Mouse (Mus musculus) B cell, adult 2 months (primary cell): ENCODE data around the gene St6galnac3.

Source experiments
- DNase-seq, 2 experiments: peaks; one replicate each; pipeline ENCODE4 v3.0.0; 2022

St6galnac3 gene

DNA sequence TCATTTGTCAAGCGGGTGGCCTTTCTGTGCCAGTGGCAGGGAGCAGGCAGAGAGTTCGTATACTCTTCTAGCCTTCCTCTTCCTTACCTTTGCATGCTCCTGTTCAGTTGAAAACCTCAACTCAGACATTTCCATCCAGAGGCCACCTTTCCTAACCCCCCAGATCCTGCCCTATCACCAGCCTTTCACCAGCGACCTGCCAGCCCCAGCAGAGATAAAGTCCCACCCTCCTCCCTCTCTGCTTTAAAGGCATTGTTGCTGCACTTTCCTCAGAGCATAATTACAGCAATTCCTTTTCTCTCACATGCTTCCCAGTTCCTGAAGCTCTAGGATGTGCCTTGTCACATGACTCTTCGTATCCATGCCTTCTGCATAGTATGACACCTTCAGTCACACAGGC, 215.3 kb downstream of the St6galnac3 start:
- DNase-seq = no peak

DNA sequence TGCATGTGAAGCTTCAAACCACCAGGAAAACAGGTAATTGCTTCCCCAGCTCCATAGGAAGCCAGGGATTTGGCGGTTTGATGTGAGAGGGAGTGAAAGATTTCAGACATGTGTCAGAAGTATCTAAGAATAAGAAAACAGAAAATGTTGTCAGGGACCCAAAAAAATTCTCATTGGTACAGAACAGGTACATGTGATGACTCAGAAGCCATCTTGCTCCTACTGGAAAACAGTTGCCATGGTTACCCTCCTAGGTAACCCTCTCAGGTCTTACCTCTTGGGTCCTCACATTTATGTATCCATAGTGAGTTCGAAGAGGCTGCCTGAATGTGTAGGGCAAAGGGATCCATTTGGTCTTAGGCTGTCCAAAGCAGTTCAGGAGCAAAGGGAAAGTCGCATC, 215.9 kb downstream of the St6galnac3 start:
- DNase-seq = no peak

DNA sequence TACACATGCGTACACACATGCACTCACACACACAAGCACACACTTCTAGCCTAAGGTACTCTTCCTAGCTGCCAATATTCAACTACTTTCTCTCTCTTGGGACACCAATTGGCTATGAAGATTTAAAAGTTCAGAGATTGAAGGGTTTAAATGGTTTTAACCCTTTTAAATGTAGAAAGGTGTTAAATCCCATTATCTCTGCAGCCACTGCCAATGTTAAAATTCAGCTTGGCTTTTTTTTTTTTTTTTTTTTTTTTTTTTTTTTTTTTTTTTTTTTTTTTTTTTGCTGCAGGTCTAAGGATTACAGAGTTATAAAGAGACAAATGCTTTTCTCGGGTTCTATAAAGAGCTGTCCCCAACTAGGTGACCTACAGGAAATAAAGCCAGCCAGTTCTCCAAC, 216.4 kb downstream of the St6galnac3 start:
- no peak for DNase-seq

DNA sequence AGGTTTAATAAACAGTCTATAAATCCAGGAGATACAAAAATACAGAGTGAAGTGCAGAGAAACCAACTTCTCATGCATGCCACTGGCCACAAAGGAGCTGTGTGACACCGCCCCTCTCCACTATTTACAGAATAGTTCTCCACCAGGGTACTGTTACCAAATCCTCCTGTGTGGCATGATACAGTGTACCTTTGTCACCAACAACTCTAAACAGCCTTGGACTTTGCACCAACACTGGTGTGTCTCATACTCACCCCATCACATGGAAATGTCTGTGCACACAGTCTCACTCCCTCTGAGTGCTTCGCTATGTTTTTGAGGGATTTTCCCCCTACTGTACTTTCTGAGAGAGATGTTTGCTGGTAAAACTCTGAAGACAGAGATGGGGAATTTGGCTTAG, 217.4 kb downstream of the St6galnac3 start:
- no peak for DNase-seq

DNA sequence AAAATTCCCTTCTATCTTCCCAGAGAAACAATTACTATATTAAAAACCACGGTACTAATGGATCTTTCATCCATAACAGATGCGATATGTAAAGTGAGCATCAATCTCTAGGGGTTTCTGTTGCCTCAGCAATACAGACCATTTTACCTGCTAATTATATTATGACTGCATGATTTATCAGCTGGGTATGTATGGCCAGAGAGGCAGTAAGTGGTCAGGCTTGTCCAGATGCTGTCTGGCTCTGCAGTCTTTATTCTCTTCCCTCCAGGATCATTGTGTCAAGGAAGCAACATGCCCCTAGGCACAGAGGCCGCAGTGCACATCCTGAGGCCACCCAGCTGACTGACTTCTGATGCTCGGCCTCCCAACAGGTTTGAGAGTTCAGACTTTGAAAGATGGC, 222.5 kb downstream of the St6galnac3 start:
- no peak for DNase-seq

DNA sequence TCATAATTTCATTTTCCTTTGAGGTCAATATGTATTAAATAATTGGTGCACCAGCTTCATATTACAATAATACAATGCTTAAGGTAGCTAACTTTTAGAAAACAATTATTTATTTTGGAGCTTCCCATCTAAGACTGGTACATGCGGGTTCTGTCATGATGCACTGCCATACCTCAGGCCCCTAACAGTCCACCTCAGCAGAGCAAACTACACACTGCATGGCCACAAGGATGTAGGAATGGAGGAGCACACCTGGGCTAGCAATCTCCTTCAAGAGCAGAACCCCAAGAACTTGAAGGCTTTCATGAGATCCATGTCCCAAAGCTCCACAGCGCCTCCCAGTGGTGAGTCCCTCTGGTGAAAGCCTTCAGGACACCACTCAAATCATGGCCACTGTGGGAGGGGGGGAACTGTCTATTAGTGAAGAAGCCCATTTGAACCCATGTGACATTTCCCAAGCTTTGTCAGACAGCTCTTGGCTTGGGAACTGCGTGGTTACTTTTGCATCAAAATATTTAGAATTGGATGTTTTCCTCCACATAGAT, 223.6 kb downstream of the St6galnac3 start:
- peak; percentile 46 to 48 for DNase-seq

DNA sequence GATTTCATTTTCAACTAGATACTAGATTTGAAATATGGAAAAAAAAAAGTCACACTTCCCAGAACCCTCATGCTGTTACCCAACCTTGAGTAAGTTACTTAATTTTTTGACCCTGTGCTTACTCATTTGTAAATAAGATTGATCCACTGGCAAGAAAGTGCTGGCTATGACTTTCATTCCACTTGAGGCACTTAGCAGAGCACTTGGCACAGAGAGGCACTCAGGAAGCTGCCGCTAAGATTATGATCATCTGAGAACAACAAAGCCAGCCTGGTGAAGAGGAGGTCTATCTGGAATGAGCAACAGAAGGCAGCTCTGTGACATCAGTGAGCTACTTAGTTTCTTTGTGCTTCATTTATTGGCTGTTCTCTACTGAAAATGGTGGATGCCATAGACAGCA, 232.0 kb downstream of the St6galnac3 start:
- DNase-seq = no peak

DNA sequence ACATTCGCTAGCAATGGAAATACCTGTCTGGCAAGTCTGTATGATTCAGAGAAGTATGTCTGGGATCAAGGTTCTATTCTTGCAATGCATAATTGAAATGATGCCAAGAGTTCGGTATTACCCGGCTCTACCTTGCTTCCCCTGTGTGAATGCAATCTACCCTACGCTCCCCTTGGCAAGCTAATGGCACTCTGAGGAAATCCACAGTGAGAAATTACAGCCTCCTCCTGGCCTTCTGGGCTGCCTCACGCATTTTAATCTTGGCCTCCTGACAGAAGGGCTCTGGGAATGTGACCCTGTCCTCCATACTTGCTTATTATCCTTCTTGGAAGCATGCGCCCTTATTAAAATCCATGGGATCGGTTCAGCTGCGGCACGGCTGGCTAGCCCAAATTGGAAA, 235.3 kb downstream of the St6galnac3 start:
- no peak for DNase-seq

DNA sequence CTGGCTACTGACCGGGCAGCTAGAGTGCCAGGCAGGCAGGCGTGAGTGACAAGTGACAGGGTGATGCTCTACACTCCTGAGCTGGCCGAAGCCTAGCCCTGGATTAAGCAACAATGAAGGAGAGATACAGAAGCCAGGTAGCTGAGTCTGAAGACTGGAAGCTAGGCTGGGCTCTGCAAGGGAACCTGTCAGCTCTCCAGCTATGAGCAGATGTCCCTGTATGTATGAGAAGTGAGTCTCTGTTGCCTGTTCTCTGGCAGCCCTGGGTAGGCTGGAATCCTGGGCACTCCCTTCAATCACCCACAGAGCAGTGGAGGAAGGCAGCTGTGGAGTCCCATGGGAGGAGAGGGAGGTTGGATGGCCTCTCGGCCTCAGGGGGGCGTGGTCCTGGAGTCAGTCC, 236.0 kb downstream of the St6galnac3 start:
- DNase-seq = no peak

DNA sequence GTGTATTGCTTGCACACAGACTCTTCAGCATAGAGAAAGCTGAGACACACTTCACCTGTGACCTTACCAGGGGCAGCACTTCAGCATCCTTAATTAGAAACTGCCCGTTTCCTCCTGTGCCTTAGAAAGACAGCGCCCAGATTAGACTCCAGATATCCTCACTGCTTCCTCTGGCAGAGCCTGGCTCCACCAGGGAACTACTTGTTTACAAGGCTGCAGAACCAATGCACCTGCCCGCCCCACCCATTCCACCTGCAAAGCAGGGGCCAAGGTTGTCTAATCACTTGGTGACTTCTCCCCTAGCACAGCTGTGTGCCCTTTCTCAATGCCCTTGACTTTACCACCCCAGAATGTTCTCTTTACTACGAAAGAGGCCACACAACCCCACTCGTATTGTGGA, 239.8 kb downstream of the St6galnac3 start:
- DNase-seq = no peak

DNA sequence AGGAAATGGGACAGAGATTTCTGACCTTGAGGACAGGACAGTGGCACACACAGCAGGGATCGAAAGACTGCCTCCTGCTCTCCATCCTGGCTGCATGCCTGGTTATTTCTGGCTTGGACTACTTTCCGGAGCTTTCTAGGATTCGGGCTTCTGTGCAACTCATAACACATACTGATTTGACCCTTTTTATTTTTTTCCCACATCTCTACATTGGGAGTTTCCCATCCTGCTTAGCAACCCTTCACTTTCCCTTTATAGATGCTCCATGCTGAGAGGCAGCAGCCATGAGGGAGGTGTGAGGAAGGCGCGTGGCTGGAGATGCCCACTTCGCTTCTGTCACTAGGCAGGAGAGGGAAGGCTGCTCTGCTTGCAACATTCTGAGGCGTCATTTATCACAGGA, 240.3 kb downstream of the St6galnac3 start:
- no peak for DNase-seq

DNA sequence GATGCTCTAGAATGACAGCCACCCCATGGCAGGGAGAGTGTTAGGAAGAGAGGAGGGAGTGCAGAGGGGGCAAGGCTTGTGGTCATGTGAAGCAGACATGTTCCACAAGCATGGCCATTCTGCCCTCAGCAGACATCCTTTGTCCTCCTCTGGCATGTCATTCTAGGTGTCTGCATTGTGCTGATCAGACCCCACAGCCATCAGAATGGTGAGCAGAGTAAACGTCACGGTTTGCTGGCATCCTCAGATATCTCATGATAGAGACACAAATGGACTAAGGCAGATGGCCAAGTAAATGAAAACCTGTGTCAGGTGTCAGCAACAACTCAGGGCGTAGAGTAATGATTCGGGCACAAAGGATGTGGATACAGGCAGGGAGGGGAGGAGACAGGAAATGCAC, 241.3 kb downstream of the St6galnac3 start:
- no peak for DNase-seq

DNA sequence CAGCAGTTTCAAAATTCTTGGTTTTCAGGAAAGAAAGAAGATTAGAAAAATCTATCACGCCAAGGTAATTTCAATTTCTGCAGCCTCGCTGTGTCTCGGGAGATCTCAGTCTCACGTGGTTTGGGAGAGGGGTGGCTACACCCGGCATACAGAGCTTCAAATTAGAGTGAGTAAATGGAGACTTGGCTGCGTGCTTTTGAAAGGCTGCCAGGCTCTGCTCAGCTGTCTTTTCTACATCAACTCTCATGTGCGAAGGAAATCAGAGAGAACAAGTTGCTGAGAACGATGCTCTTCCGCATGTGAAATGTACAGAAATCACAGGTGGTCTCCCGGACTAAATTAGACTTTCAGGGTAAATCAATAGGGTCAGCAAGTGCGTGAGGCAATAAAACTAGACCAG, 242.9 kb downstream of the St6galnac3 start:
- DNase-seq = no peak

DNA sequence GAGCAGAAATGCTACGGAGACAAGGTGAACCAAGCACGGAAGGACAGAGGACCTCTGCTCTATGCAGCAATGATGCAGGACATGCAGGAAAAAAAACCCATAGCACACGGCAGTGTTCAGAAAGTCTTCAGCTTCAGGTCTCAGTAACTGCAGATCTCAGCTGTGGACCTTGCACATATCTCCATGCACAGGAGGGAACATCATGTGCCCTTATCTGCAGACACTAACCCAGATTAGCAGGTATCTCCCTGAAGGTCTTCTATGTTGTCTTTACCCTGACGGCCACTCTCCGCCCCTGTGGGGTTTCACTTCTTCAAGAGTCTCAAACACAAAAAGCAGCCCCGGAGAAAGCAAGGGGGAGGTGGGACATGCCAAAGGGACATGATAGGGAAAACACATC, 244.0 kb downstream of the St6galnac3 start:
- DNase-seq = no peak

DNA sequence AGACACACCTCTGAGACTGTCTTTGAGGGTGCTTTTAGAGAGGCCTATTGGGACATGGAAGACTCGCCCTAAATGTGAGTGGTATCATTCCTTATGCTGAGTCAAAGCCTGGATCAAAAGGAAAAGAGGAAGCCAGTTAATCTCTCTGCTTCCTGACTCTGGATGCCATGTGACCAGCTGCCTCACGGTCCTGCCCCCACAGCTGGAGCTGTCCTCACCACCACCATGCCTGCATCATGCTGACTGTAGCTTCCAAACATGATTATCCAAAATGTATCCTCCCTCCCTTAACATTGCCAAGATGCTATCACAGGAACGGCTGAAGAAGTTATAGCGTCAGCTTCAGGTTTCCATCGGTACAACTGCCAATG, 244.4 kb downstream of the St6galnac3 start:
- DNase-seq = no peak

DNA sequence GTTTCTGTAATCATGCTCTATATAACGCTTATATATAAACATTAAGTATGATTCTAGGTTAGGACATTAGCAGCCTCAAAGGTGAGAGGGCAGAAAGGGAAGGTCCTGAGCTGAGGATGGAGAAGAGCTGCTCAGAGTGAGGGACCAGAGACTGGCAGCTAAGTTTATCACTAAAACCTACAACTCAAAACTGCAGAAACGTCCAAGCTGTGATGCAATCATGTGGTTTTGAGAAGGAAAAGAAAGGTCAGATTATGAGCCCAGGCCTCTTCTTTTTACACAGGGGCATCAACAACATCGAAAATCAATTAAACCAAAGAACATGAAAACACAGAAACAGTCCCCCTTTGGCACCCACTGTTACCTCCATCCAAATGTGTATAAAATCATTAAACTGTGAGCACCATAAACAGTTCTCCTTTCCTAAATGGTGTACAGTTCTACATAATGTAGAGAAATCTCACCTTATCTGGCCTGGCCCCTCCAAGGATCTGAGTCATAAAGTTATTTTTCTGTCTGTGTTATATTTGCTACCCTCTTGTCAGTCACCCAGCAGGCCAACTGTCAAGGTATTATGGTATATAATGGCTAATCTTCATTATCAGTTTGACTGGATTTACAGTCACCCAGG, 244.9 kb downstream of the St6galnac3 start:
- no peak for DNase-seq

DNA sequence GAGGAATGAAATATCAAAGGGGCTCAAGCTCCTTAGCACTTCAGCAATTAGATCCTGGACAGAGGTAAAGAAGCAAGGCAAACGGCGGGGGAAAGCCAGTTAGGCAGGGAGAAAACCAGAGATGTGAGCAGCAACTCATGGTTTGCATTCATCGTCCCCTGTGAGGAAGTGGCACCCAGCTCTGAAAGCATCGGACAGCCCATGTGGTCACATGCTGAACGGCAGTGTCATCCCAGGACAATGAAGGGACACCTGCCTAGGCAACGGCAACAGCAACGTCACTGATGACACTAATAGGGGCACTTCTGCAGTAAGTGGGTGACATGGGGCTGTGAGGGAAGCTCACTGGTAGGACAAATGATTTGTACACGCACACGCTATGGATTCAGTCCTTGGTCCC, 249.1 kb downstream of the St6galnac3 start:
- no peak for DNase-seq

DNA sequence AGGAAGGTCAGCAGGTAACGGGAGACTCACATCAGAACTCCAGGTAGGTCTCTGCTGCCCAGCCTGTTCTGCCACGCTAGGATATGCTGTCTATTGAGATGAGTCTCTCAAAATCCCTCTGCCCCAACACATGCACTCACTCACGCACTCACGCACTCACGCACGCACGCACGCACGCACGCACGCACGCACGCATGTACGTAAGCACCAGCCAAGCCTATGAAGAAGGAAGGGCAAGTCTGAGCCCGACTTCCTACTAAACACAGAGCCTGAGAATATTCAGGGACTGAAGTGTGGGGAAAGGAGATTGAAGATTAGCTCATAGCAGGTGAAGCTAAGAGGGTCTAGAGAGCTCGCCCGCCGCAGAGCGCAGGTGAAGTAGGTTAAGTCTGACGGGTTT, 249.5 kb downstream of the St6galnac3 start:
- no peak for DNase-seq

DNA sequence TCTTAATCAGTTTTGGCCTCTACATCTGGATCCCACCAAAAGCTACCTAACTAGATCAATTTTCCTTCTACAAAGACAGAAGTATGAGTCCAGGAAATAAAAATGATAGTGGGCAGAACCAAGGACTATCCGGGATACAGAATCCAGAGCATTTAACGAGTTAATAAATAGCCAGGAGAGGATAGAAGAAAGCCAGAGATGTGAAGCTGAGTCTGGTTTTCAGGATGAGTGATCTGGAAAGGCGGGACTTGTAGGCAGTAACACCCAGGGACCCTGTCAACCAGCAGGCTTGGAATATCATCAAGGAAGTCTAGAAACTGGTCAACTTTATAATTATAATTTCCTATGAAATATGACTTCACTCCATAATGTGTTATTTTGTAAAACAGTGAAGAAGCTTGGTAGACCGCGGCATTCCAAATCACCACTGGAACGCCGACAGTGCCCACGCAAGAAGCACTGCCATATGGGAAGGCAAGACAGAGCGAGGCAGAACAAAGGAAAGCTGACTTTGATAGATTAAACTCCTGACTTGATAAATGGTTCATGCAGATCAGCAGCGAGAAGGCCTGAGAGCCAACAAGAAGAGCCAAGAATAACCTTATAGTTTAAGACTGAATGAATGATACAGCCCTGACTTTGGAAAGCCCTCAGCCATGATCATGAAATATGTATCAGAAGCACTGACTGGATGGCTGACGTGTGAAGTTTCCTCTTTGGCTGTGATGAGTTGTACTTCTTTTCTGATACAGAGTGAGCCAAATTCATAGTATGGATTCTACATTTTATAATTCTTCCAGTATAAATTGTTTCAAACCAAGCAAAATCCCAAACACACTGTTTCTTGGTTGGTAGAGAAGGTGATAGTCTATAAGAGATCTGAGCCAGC, 252.1 kb downstream of the St6galnac3 start:
- DNase-seq = no peak

DNA sequence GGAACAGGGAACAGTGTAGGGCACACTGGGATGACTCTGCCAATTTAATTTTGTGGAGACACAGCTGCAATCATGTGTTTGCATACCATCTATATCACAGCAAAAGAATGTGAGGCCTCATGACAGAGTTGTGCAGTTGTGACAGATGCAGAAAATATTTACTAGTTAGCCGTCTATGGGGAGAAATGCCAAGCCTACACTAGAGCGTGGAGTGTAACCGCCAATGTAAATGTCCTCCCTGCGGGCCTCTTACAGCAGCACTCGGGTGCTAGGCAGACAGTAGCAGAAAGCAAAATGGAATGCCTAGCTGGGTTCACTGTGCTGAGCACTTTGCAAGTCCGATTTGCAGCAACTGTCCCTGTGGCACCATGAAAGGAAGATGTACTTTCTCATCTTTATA, 261.1 kb downstream of the St6galnac3 start:
- DNase-seq = no peak

DNA sequence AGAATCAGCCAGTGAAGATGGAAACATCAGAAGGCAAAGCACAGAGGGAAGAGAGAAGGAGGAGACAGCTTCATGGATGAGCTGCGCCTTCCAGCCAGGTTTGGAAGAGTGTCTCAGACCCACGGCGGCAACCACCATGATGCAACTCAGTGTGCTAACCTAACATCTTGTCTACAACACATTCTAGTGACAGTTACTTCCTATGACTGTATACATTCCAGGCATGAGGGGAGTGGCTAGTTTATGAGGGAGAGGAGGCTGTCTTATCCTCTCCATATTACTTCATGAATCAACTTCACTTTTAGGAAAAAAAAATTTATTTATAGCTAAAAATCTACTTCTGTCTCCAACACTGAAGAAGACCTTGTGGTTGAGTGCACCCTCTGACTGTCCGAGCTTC, 264.8 kb downstream of the St6galnac3 start:
- no peak for DNase-seq

DNA sequence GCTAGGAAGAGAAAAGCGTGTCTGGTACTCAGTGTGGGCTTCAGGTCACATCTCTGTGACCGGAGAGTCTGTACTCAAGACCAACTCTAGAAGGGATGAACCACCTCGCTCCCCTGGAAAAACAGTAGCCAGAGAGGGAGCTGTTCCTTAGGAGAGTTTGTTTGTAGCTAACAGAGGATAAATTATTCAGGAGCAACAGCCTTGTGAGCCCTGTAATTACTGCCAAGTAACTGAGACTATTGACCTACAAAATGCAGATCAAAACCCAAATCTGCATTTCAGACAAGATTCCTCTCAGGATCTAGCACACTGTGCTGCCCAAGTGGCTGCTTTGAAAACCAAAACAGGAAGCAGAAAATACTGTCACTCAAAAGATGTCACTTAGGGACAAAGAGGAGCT, 266.4 kb downstream of the St6galnac3 start:
- DNase-seq = no peak

DNA sequence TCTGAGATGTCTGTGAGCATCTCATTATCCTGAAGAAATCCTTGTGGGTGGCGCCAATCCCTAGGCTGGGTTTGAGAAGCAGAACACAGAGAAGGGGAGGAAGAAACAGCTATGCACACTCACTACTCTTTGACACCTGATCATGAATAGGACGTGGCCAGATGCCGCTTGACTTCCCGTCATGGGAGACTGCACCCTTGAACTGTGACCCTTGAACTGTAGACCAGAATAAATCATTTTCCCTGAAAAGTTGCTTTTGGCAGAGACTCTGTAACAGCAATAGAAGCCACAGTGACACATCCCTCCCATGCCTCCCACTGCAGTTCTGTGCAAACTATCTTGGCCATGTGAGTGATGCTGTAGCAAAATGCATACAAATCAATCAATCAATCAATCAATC, 267.3 kb downstream of the St6galnac3 start:
- DNase-seq = no peak

DNA sequence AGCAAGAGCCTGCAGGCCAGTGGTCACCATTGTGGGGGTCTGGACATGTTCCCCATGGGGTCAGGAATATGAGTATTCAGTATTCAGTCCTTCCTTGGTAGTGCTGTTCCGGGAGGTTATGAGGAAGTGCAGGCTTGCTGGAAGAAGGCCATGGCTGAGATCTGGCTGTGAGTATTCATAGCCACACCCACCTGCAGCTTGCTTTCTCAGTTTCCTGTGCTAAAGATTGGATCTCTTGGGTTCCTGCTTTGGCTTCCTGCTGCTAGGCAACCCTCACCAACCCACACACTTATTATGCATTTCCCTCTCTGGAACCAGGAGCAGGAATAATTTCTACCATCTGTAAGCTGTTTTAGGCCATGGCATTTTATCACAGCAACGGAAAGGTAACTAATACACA, 267.8 kb downstream of the St6galnac3 start:
- DNase-seq = no peak

DNA sequence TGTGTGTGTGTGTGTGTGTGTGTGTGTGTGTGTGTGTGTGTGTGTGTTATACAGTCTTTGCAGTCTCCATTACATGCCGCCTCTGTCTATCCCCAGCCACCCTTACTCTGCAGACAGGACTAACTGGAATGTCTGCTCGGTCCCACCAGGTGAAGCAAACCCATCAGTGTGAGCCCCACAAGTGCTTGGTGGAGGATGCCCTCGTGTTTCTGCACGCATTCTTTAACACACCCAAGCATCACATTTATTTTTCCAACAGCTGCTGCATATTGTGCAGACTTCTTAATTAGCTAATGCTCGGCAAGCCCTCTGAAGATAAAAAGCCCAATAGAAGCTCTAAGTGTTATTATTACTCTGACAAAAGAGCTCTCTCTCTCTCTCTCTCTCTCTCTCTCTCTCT, 268.7 kb downstream of the St6galnac3 start:
- no peak for DNase-seq
